Mouse (Mus musculus) spleen, adult 12 weeks (tissue): ENCODE results near the gene Mob4.
"Not testable (repeated sequence)": the region's sequence is repeated elsewhere in the genome, so short reads cannot be mapped to it uniquely, and the experiment has no call there.

ENCODE experiments used
- DNase-seq: peaks from one replicate; pipeline ENCODE4 v3.0.0; 2022; ENCODE audit warnings: low spot score

Mob4 gene

GRCm38 (mm10) chr1:55130943-55131401, at the start of gene Mob4:
TSS of gene Mob4 (plus strand) at chr1:55131231.
- DNase-seq = peak; percentile 88

DNA sequence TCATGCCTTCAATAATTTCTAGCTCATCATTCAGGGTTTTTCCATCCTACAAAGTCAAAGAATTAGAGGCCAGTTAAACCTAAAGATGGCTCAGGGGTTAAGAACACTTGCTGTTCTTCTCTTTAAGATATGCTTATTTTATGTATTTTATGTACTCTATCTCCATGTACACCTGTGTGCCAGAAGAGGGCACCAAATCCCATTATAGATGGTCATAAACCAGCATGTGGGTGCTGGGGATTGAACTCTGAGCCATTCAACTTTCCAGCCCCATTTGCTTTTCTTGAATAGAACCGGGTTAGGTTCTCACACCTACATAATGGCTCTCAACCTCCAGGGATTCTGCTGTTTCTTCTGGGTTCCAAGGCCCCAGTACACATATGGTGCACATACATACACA, 48.9 kb upstream of the Mob4 start:
- DNase-seq = no peak

DNA sequence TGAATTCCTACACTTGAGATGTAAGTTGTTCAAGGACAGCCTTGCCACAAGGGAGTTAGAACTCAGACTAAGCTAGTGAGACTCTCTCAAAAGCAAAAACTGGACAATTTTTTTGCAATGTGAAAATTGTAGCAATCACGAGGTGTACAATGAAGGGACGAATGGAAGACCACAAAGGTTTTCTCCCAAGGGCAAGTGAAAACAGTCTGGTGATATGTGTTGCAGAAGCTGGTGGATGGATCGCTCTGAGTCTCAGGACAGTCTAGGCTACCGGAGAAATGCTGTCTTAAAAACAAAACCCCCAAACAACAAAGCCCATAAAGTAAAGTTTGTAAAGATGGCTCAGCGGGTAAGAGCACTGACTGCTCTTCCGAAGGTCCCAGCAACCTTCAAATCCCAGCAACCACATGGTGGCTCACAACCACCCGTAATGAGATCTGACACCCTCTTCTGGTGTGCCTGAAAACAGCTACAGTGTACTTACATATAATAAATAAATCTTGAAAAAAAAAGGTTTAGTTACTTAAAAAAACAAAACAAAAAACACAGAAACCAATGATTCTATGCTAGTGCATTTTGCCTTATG, 45.2 kb upstream of the Mob4 start:
- no peak for DNase-seq

DNA sequence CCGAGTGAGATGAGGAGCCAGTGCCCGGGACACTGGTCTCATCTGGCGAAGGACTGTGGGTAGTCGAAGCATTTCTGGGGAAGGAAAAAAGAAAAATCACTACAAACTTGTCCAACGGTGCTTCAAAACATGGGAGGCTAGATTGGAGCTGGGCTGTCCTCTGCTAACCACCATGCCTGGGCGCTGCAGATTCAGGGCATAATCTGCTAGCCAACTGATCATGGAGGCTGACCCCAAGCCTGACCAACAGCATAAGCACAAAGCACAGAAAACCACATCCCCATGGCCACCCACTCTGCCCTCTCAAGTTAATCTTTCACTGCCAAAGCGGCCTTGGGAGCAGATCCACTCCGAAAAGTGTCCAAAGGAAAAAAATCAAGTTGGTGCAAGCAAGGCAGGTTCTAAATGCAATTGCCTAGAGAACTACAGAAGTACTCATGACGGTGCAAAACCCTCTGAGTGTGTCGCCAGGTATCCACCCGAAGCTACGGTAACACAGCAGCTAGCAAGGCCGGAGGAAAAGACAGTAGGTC, 44.1 kb upstream of the Mob4 start:
- DNase-seq = no peak

- no peak for DNase-seq
Observed at GRCm38 (mm10) chr1:55087401-55087904, 43.6 kb upstream of the Mob4 start.

DNA sequence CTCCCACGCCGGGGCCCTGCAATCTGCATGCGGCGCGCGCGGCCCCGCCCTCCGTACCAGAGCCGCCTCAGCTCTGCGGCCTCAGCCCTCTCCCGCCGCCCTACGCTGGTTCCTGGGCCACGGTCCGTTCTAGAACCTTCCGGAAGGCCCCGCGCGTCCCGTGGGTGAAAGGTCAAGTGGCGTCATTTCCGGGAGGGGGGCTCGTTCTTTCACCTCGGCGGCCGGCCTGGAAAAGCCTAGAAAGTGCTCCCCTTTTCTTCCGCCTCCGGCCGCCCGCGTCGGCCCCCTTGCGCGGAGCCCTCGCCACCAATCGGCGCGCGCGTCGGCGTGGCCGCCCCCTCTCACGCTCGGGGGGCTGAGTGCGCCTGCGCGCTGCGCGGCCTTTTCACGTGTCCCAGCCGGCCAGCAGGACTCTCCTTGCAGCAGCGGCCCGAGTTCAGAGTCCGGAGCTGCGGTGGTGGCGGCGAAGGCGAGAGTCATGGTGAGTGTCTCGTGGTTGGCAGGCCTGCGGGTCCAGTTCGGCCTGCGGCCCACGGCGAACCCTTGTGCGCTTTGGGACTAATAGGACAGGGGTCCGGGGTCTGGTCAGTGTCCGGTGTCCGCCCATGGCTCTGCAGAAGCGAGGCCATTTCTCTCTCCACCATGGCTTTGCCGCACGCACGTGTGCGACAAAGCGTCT, 43.0 kb upstream of the Mob4 start, which contains the start of the genes Hspe1 and Hspd1:
Hspe1 (plus strand) TSS at position 201 of the 679 bp plus-strand sequence.
Hspd1 (minus strand) TSS at position 312 of the 679 bp plus-strand sequence.
- peak; percentile 95 for DNase-seq

GRCm38 (mm10) chr1:55088611-55089497, 42.2 kb upstream of the Mob4 start:
- no peak for DNase-seq

DNA sequence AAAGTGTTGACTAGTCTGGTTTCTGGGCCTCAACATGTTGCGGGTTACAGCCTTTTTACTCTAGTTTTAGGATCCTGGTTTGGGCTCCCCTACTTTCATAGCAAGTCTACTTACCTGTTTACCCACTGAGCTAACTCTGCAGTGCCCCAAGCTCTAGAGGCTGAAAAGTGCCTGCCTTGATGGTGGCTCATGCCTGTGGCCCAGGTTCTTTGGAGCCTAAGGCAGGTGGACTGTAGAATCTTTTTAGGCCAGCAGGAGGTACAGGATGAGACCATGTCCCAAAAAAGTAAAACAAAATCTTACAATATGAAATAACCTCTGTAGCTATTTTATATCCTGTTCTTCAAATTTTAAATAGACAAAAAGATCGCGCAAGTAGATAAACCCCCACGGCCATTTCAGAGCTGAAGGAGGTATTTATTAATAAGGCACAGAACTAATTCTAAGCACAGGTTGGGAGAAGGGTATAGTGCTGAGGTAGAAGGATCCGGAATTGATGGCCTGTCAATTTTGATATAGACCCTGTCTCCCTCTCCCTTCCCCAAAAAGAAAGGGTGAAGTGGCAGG, 41.5 kb upstream of the Mob4 start:
- DNase-seq = no peak

DNA sequence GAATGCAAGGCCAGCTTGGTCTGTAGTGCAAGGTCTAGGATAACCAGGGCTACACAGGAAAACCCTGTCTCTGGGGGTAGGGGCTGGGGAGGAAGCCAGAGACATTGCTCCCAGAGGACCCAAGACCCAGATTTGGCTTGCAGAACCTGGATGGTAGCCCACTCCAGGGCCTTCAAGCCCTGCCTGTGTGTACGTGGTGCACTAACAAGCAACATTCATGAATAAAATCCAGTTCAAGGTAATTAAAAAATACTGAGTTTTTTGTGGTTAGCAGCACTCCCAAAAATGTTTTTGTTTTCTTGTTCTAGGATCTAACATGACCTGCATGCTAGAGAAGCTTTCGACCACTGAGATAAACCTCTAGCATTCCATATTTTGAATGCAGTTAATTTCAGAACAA, 39.0 kb upstream of the Mob4 start:
- DNase-seq = no peak

- DNase-seq = no peak
Observed at GRCm38 (mm10) chr1:55092469-55092868, 38.6 kb upstream of the Mob4 start.

DNA sequence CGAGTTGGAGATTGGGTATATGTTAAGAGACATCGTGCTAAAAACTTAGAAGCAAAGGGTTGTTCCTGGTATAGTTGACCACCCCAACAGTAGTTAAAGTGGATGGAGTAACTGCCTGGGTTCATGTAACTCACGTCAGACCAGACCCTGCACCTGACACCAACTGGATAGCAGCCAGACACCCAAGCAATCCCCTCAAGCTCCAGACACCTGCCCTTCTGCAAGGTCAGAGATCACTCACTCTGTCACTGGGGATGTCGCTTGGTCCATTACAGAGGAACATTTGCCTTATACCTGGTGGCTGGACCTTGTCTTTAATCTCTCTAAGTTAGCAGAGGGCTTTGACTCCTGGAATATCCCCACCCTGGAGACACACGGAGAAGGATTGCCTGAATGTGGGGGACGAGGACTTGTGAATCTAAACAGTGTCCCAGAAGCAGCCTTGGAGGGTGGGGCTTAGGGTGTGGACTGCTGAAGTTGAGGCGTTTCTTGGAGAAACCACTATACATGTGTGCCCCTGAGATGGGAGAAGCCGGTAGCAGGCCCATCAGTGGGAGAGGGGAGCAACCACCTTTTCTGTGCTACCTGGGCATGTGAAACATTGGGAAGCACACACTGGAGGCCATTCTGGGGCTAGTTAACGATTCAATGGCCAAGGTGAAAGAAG, 24.0 kb upstream of the Mob4 start:
- no peak for DNase-seq

DNA sequence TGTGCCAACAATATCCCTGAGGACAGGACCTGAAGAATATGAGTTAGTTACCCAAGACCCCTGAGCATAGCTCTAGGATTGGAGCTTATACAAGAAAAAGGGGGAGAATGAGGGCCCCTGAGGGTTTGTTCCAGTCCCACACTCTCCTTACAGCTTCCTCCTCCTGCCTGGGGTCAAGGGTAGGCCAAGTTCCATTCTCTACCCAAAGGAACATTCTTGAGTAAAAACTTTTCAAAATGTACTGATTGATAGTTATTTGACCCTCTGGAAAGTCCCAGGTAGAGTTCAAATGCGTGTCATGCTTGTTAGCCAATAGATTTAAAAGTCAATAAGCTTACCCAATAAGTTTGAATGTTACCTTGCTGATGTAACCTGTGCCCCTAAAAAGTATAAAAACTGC, 23.4 kb upstream of the Mob4 start:
- no peak for DNase-seq

GRCm38 (mm10) chr1:55108473-55108872, 22.6 kb upstream of the Mob4 start:
- no peak for DNase-seq

- no peak for DNase-seq
Observed at GRCm38 (mm10) chr1:55109066-55109766, 21.8 kb upstream of the Mob4 start.

DNA sequence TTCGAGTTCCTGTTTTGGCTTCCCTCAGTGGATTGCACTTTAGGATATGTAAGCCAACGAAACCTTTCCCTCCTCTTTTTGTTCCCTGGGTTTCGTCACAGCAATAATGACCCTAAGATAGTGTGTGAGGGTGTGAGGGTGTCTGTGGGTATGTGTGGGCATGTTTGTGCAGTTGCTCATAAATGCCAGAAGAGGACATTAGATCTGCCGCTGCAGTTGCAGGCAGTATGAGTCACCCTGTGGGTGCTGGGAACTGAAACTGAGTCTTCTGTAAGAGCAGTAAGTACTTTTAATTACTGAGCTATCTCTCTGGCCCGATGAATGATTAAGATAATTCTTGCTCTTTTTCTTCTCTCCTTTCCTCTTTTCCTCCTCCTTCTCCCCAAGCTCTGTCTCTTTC, 8.0 kb upstream of the Mob4 start:
- DNase-seq = no peak

- no peak for DNase-seq
Observed at GRCm38 (mm10) chr1:55123561-55123960, 7.5 kb upstream of the Mob4 start.

- DNase-seq = not testable (repeated sequence)
Observed at GRCm38 (mm10) chr1:55124136-55124535, 6.9 kb upstream of the Mob4 start.

DNA sequence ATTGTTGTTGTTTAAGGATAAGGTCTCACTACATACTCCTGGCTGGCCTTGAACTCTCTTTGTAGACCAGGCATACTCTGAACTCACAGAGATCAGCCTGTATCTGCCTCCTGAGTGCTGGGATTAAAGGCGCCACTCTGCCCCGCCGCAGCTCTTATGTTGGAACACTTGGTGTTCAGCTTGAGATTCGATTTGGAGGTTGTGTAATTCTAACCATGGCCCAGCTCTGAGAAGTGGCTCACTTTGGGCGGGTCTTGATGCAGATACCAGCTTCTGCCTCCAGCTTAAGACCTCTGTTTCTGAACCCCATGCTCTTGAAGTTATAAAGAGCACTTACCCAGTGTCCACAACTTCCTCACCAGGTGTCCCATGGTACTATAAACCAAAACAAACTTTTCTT, 1.3 kb upstream of the Mob4 start:
- DNase-seq = no peak

DNA sequence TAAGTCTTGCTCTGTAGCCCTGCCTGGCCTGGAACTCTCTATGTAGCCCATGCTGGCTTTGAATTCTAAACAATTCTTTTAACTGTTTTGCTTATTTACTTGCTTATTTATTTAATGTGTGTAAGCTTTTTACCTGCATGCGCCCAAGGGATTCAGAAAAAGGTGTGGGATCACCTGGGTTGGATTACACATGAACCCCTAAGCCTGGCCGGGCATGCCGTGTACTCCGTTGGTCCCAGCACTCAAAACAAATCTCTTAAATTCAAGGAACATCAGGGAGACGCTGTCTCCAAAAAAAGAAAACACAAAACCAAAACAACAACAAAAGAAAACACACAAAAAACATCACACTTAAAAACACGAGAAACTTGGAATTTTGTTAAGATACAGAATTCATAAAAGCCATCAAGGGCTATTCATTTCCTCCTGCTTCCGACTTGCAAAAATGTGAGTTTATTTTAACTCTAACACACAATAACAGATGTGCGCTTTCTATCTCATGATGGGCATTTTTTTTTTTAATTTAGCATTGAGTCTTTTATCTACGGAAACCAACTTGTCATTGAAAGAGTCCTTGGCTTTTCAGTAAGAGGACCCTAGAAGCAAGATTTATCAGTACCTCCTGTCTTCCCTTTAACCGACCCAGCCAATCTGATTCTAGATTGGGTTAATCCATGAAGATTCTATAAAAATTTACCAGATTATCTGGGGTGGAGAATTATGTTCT, 678 bp upstream of the Mob4 start:
- no peak for DNase-seq

DNA sequence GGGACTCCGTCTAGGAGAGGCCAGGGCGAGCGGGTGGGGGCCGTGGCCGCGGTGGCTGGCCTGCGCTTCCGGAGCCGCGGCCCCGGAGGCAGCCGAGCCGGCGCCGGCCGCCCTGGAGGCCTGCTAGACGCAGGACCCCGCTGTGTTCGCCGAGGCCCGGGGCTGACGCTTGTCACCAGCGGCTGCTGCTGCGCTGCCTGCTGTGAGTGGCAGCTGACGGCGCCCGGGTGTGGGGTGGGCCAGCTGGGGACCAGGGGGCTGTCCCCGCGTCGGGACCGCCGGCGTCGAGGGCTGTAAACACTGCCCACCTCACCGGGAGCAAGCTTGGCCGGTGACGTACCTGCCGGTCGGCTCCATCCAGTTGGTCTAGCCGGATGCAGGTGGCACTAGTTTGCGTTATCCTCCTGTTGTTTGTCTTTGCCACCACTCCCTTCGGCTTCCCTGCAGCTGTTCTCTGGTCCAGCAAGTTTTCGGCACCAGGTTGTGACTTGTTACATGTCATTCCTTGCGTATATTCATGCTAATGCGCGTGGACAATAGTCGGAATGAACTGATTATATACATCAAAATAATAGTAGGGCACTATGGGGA, 488 bp downstream of the Mob4 start:
- DNase-seq = no peak
